Mouse (Mus musculus) MEL (cell line): ENCODE measurements around the gene Babam2.

Source experiments
- CTCF ChIP-seq, 3 experiments: IDR thresholded peaks in 2 of 3; conservative IDR thresholded peaks in 1 of 3; 2 replicates each; pipeline ENCODE4 v1.5.1; 2011 to 2012; ENCODE audit warnings: low read length in 3 of 3, low read depth in 2 of 3, mild to moderate bottlenecking in 2 of 3, improper control_type of control experiment in 1 of 3, inconsistent platforms in 1 of 3, mixed read lengths in 1 of 3, moderate library complexity in 1 of 3; ENCODE audit not compliant: control insufficient read depth in 1 of 3, insufficient read depth in 1 of 3, poor library complexity in 1 of 3, severe bottlenecking in 1 of 3
- ELF1 ChIP-seq: IDR thresholded peaks from 2 replicates; pipeline ENCODE4 v1.6.1; 2014; ENCODE audit warnings: low read depth, mild to moderate bottlenecking, inconsistent platforms, low read length, improper control_type of control experiment, moderate library complexity
- MAX ChIP-seq: IDR thresholded peaks from 2 replicates; pipeline ENCODE4 v1.6.1; 2011; ENCODE audit warnings: low read length, improper control_type of control experiment
- MXI1 ChIP-seq: IDR thresholded peaks from 2 replicates; pipeline ENCODE4 v1.6.1; 2011; ENCODE audit warnings: mild to moderate bottlenecking, low read depth, low read length, improper control_type of control experiment
- MYC ChIP-seq: IDR thresholded peaks from 2 replicates; pipeline ENCODE4 v1.6.1; 2011; ENCODE audit warnings: low read depth, mild to moderate bottlenecking, low read length, improper control_type of control experiment, moderate library complexity
- NELFE ChIP-seq: IDR thresholded peaks from 2 replicates; pipeline ENCODE4 v1.6.1; 2011; ENCODE audit warnings: low read depth, low read length, improper control_type of control experiment
- POLR2A ChIP-seq, 2 experiments: IDR thresholded peaks; 2 replicates each; pipeline ENCODE4 v1.6.1; 2011 to 2012; ENCODE audit warnings: low read length in 2 of 2, mild to moderate bottlenecking in 2 of 2, control low read depth in 1 of 2, improper control_type of control experiment in 1 of 2, low read depth in 1 of 2, moderate library complexity in 1 of 2; ENCODE audit not compliant: control insufficient read depth in 1 of 2, insufficient read depth in 1 of 2, poor library complexity in 1 of 2
- SMC3 ChIP-seq: IDR thresholded peaks from 2 replicates; pipeline ENCODE4 v1.6.1; 2011; ENCODE audit warnings: low read depth, low read length, improper control_type of control experiment

- TF ChIP-seq POLR2A (IDR thresholded peaks at IDR 0.05; ENCODE audit: control insufficient read depth in 1 of 2, insufficient read depth in 1 of 2, low read depth in 1 of 2, low read length in 2 of 2, poor library complexity in 1 of 2) (no peak), CTCF (IDR thresholded peaks at IDR 0.05 in 2 of 3, conservative IDR thresholded peaks at IDR 0.05 in 1 of 3; ENCODE audit: control insufficient read depth in 1 of 3, insufficient read depth in 1 of 3, low read depth in 2 of 3, low read length in 3 of 3, poor library complexity in 1 of 3, severe bottlenecking in 1 of 3) (no peak), MXI1 (no peak), NELFE (no peak), SMC3 (no peak), ELF1 (no peak), MAX (no peak), MYC (no peak)
These were observed 388.1 kb downstream of the Babam2 start for GRCm38 (mm10) chr5:32085566-32085965.
